ENCODE assay signal across 11 mouse cellular contexts in the genomic region with DNA sequence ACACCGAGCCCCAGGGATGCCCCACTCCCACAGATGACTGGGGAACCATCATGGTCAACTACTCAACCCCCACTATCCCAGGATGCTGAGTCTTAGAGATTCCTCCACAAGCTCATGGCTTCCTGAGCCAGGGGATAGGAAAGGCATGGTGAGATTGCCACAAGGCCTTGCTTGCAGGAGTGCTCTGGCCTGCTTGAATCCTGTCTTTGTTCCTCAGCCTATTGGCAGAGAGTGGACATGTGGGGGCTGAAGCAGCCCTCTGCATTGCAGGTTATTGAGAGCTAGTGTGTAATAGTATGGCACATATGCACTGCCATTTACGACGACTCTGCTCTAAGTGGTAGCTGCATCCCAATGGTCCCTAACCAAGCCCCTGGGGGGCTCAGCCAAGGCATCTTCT. TPM values are rescaled to one million over a fixed set of nuclear protein-coding genes. Genes with fewer than 3 reads are reported as not detected.
A peak's percentile ranks its signal among the peaks of the same experiment; 100 is the strongest.
DNase-seq lines count a peak whose midpoint lies in the region; TF ChIP-seq lines count a peak whose summit lies in the region.
"Had no signal": no experiment of that assay in that cellular context is flagged by ENCODE, and none has a peak within 500 bp of the region (broad histone marks: within the 10 kb centered on the region; RNA-seq: fewer than 3 reads in every experiment).

No protein-coding gene starts in this region.

- WGBS in heart, embryonic 10.5 days = 81% methylated on average over 3 of the region's 3 CpGs
- WGBS in macrophage (ENCODE audit: missing documents) = 83% methylated on average over 3 of the region's 3 CpGs

- DNase-seq in heart, embryonic 10.5 days (ENCODE audit: low spot score) = no peak
- DNase-seq in heart, adult 8-10 months (ENCODE audit: low spot score) = no peak
- DNase-seq in left cerebral cortex, postnatal 4 days = peak; percentile 25
- no peak for DNase-seq in left cerebral cortex, adult 9 months (ENCODE audit: low spot score in 2 of 2)
- peak; percentile 36 for DNase-seq in brain, embryonic 14.5 days (ENCODE audit: low read depth)
- DNase-seq in thymus, postnatal 14 days = no peak
- no peak for DNase-seq in ovary, postnatal 10 days (ENCODE audit: low spot score)

- intact Hi-C loops in left cerebral cortex, postnatal 4 days (cut with DNase I) = loop anchor here (5.0 kb wide), 1 partner anchor 103 kb away; no protein-coding TSS in a partner anchor

- no peak for TF ChIP-seq CTCF in brain, embryonic 14.5 days (IDR thresholded peaks at IDR 0.05; ENCODE audit: borderline replicate concordance, extremely low read depth, insufficient read depth, insufficient read length)

- no peaks in the 10 kb centered on the region for H3K36me3 ChIP-seq in heart, embryonic 10.5 days
- no peaks in the 10 kb centered on the region for H3K36me3 ChIP-seq in macrophage (ENCODE audit: inconsistent target)
- H3K36me3 ChIP-seq: midbrain, embryonic 12.5 days had no signal

- no peak for TF ChIP-seq POLR2A in brain, embryonic 14.5 days (IDR thresholded peaks at IDR 0.05; ENCODE audit: borderline replicate concordance, extremely low read depth, insufficient read depth, insufficient read length, poor library complexity, severe bottlenecking)

- H3K4me3 ChIP-seq in heart, embryonic 10.5 days = no peak overlapping the region
- H3K4me3 ChIP-seq in macrophage (ENCODE audit: inconsistent target) = no peak overlapping the region
- H3K4me3 ChIP-seq: midbrain, embryonic 12.5 days had no signal

- no peaks in the 10 kb centered on the region for H3K27me3 ChIP-seq in heart, embryonic 10.5 days (ENCODE audit: insufficient read depth, poor library complexity, severe bottlenecking)
- H3K27me3 ChIP-seq: midbrain, embryonic 12.5 days had no signal

- peaks cover 28% of the 10 kb centered on the region for H3K4me1 ChIP-seq in heart, embryonic 10.5 days

- no peaks in the 10 kb centered on the region for H3K79me2 ChIP-seq in macrophage (ENCODE audit: inconsistent target)

- H3K9me3 ChIP-seq in heart, embryonic 10.5 days = peaks cover 5% of the 10 kb centered on the region; the same call in 1 of the 2 replicates

- peak overlapping the region; percentile 36; the same call in 1 of the 2 replicates for H3K27ac ChIP-seq in heart, embryonic 10.5 days
- H3K27ac ChIP-seq in macrophage = peak overlapping the region; percentile 75
- H3K27ac ChIP-seq: midbrain, embryonic 12.5 days had no signal

RNA-seq across cellular contexts. Expression of a gene that starts 31.9 kb away (rescaled TPM):
- polyA plus RNA-seq in heart, embryonic 10.5 days (2016; fragmentation: Nextera tagmentation; extraction: Ambion mirVana) = not detected in 2 replicates
- total RNA-seq in heart, adult 8-10 months (2022) = not detected
- total RNA-seq in left cerebral cortex, postnatal 4 days (2021) = not detected
- polyA plus RNA-seq in brain, embryonic 14.5 days (2012; rRNA removed) = not detected in 2 replicates
- total RNA-seq in macrophage (2018; cell fraction: chromatin; rRNA removed) = 1 to 10 TPM in 16 of 26 experiments, under 1 TPM in 2, not detected in 8; 0.58 to 6.6 (median 2.1) TPM
- not detected for total RNA-seq in macrophage (2018; cell fraction: cytosol; rRNA removed)
- total RNA-seq in macrophage (2018; cell fraction: nucleus; rRNA removed) = 1 to 10 TPM in 9 of 26 experiments, under 1 TPM in 6, not detected in 11; 0.47 to 4.3 (median 1.1) TPM
- polyA plus RNA-seq in macrophage (2018) = not detected in 3 replicates
- total RNA-seq: gastrocnemius, postnatal 10 days; left cerebral cortex, adult 18-20 months had no signal
- polyA plus RNA-seq: midbrain, embryonic 12.5 days had no signal

RNA-seq across cellular contexts. Expression of a gene that starts 36.1 kb away (rescaled TPM):
- polyA plus RNA-seq in heart, embryonic 10.5 days (2016; fragmentation: Nextera tagmentation; extraction: Ambion mirVana) = 13.8 and 23.3 TPM in 2 replicates
- 100 to 1,000 TPM; 113 to 140 (median 124) TPM for total RNA-seq in heart, adult 8-10 months (2022)
- 10 to 100 TPM; 81.2 to 85.8 TPM for total RNA-seq in left cerebral cortex, postnatal 4 days (2021)
- polyA plus RNA-seq in brain, embryonic 14.5 days (2012; rRNA removed) = 25.8 and 36.6 TPM in 2 replicates
- total RNA-seq in macrophage (2018; cell fraction: chromatin; rRNA removed) = 100 to 1,000 TPM in 15 of 26 experiments, 10 to 100 TPM in 11; 21.7 to 469 (median 121) TPM
- 100 to 1,000 TPM; 150 to 988 (median 446) TPM for total RNA-seq in macrophage (2018; cell fraction: cytosol; rRNA removed)
- 100 to 1,000 TPM; 112 to 839 (median 227) TPM for total RNA-seq in macrophage (2018; cell fraction: nucleus; rRNA removed)
- 596 to 877 TPM (median 653 TPM) in 3 replicates for polyA plus RNA-seq in macrophage (2018)

Comparison
In these comparisons a context has a peak if more than half of its experiments do, and no peak if none do; other contexts are left out.
1. DNase-seq: peak in left cerebral cortex, postnatal 4 days (single experiment) and brain, embryonic 14.5 days (single experiment); none in heart, embryonic 10.5 days (single experiment), heart, adult 8-10 months (single experiment), left cerebral cortex, adult 9 months (0 of 2), thymus, postnatal 14 days (single experiment) and ovary, postnatal 10 days (single experiment).
2. RNA of a gene that starts 36.1 kb away (polyA plus RNA-seq): 596 to 877 TPM in macrophage; 25.8 to 36.6 TPM in brain, embryonic 14.5 days and 13.8 to 23.3 TPM in heart, embryonic 10.5 days; every median in the first group is over 10 times any median in the second.